Mouse (Mus musculus) activated CD4-positive, CD25-positive, alpha-beta regulatory T cell, adult 4 months (primary cell): ENCODE measurements around the gene Itfg2. TPM values are rescaled to one million over a fixed set of nuclear protein-coding genes. Genes with fewer than 3 reads are reported as not detected.
"Not testable (repeated sequence)": the region's sequence is repeated elsewhere in the genome, so short reads cannot be mapped to it uniquely, and the experiment has no call there.

Experiments
- ATAC-seq: one replicate; pipeline ENCODE4 v1.8.0; 2017
- polyA plus RNA-seq, 2 experiments: library from polyadenylated mRNA; unstranded; fragments of 100-300 nt; shearing (Covaris generic); gene quantifications; one replicate each; pipeline ENCODE4 v1.2.1; 2017

Itfg2 gene
- polyA plus RNA-seq, 2 experiments from 2014 or later, result 17.6 to 20.6 TPM

GRCm38 (mm10) chr6:128380594-128381167 is 44.0 kb downstream of the Itfg2 start:
- ATAC-seq, result not testable (repeated sequence)

DNA sequence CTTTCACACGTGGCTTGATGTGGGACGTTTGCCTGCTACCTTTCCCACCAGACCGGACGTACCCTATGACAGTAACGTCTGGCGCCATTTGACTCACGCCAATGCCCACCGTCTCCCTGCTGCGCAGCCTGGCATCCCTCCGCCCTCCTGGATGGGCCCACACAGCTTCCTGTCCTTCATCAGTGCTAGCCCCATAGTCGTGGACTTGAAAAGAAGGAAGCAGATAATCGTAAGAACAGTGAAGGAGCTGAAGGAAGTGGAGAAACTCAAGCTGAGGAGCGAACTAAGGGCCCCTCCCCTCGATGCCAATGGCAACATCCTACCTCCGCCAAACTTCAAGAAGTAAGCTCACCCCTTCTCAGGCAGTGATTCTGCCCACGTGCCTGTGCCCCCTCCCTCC is 45.1 kb downstream of the Itfg2 start:
- no peak for ATAC-seq

GRCm38 (mm10) chr6:128376371-128377085 is 48.2 kb downstream of the Itfg2 start:
- ATAC-seq, result no peak

- ATAC-seq, result no peak
Observed at GRCm38 (mm10) chr6:128375192-128375591, 49.5 kb downstream of the Itfg2 start, which contains the start of the genes Tex52 and Gm44596. Gene Tex52, plus strand, starts transcription at chr6:128375456. Gene Gm44596, plus strand, starts transcription at chr6:128375503.

DNA sequence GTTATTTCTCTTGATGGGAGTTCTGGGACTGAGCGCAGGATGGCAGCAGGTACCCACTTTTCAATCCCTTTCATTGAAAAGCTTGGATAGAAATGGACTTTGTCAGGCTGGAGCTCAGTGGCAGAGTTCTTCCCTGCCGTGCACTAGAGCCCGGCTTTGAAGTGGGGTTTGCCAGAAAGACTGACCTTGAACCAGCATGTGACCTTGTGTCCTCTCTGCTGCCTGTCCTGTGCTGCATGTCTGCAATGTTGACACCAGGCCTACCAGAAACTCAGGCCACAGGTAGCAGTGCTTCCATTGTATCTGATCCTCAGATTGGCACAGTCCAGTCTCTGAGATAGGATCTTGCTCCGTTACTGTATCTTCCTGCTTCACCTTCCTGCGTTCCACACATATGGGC is 54.7 kb downstream of the Itfg2 start:
- ATAC-seq, result no peak

DNA sequence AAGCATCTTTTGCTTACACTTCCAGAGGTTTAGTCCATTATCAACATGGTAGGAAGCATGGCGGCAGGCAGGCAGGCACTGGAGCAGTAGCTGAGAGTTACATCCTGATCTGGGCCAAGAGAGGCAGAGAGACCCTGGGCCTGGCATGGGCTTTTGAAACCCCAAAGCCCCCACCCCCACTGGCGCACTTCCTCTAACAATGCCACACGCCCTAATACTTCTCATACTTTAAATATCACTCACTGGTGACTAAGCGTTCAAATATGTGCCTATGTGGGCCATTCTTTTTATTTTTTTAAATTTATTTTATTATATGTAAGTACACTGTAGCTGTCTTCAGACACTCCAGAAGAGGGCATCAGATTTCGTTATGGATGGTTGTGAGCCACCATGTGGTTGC is 58.3 kb downstream of the Itfg2 start:
- no peak for ATAC-seq

DNA sequence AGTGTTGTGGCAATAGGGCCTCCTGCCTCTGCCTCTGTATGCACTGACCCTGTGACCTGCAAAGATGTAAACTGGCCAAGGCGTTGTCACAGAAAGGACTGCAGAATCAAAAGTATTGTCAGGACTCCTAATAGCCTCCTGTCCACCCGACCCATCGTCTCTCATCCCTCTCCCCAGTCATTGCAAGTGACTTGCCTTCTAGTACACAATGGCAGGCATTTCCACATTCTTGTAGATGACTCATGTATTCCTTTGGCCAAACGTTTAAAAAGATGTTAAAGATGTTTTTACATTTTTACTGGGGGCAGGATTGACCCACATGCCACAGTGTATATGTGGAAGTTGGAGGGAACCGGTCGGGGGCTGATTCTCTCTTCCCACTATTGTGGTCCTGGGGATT is 60.0 kb downstream of the Itfg2 start:
- ATAC-seq, result no peak

DNA sequence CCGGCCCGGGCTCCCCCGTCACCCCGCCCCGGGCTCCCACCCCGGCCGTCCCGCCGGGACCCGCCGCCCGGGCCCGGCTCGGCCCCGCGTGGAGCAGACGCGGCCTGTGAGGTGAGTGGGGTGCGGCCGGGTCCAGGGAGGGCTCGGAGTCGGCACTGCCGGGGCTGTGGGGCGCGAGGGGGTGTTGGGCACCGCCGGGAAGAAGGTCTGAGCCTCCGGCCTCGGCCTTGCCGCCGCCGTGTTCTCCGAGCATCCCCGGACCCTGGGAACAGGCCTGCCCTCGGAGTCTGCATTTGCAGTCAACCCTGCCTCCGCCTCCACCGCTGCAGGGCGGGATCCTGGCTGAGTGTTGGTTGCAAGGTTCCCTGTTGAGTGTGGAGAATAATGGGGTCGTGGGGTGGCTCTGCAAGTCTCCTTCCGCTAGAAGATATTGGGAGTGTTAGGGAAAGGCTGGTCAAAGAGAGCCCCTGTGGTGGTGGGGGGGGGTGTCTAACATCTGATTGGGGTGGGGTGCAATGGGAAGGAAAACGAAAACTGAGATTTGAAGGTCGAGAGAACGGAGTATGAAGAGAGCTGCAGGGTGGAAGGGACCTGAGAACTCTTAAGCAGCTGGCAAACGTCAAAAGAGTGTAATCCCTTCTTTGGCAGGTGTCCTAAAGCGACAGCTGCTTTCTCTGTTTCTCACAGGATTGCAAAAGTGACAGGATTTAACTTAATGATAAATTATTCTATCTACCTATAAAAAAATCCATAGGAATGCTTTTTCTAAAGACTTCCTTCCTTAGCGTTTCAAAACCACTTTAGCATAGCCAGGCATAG is 61.5 kb downstream of the Itfg2 start:
- ATAC-seq, result no peak

DNA sequence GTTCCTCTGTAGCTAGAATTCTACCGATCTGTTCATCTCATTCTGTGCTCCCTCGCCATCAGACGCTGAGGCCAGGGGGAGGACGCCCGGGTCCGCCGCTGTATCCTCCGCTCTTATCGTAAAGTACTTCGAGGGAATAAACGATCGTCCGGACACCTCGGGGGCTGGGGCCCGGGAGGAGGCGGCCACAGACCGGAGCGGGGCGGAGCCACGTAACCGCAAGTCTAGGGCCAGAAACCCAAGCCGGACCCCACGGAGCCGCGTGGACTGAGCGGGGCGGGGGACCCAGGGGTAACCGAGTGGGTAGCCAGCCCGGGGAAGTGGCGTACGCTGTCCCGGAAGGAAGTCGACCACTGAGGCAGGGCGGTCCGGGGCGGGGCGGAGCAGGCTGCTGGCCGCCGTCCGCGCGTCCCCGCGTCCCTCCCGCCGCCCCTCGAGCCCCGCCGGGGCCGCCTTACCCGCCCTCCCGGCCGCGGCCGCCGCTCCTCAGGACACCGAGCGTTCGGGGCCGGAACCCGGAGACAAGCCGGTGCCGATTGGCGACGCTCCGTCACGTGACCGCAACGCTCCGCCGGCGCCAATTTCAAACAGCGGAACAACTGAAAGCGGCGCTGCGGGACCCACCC is 62.2 kb downstream of the Itfg2 start, which contains the start of the genes Rhno1 and Foxm1:
TSS of gene Rhno1 (minus strand) at position 531 of the 626 bp plus-strand sequence.
TSS of gene Foxm1 (plus strand) at position 587 of the 626 bp plus-strand sequence.
- peak; percentile 86 for ATAC-seq

- no peak for ATAC-seq
Observed at GRCm38 (mm10) chr6:128361901-128362300, 62.8 kb downstream of the Itfg2 start.

Other genes starting within 250 kb of the Itfg2 start
- gene Tead4, start 124.1 kb downstream of the Itfg2 start, polyA plus RNA-seq, result not detected
- 1 to 10 TPM; 2.0 to 2.5 TPM for gene Tulp3, start 69.1 kb downstream of the Itfg2 start, polyA plus RNA-seq
- gene Rhno1, start 62.0 kb downstream of the Itfg2 start, polyA plus RNA-seq, result 10 to 100 TPM; 64.4 to 75.0 TPM
- 1 to 10 TPM; 3.8 to 4.0 TPM for gene Foxm1, start 62.0 kb downstream of the Itfg2 start, polyA plus RNA-seq
- not detected for gene Tex52, start 49.5 kb downstream of the Itfg2 start, polyA plus RNA-seq
- gene Gm44596, start 49.4 kb downstream of the Itfg2 start, polyA plus RNA-seq, result not detected
- gene Nrip2, start 25.6 kb downstream of the Itfg2 start, polyA plus RNA-seq, result 1 to 10 TPM; 2.9 to 3.6 TPM
- gene Fkbp4, start 13.7 kb upstream of the Itfg2 start, polyA plus RNA-seq, result 10 to 100 TPM; 47.6 to 76.7 TPM
- under 1 TPM in 1 of 2 experiments, not detected in 1; 0.24 TPM for gene Pzp, start 101.8 kb upstream of the Itfg2 start, polyA plus RNA-seq
- under 1 TPM in 1 of 2 experiments, not detected in 1; 0.45 TPM for gene A2ml1, start 156.7 kb upstream of the Itfg2 start, polyA plus RNA-seq
- under 1 TPM in 1 of 2 experiments, not detected in 1; 0.60 TPM for gene Klrb1a, start 198.6 kb upstream of the Itfg2 start, polyA plus RNA-seq
- not detected for gene Clec2h, start 237.5 kb upstream of the Itfg2 start, polyA plus RNA-seq